Mouse (Mus musculus) left cerebral cortex, postnatal 4 days (tissue): ENCODE data around the gene Fgfbp3. TPM values are rescaled to one million over a fixed set of nuclear protein-coding genes. Genes with fewer than 3 reads are reported as not detected.

Experiments
- total RNA-seq, 2 experiments: library from RNA; stranded (reverse); gene quantifications; 2 replicates each; pipeline ENCODE4 v1.2.3; 2021

Fgfbp3 gene
- total RNA-seq, 2 experiments from 2014 or later: 24.5 to 25.3 TPM

Other genes with a start within 250 kb of the Fgfbp3 start
- gene Ppp1r3c, start 183.0 kb downstream of the Fgfbp3 start, total RNA-seq: 10 to 100 TPM; 17.4 to 19.9 TPM
- 100 to 1,000 TPM; 146 to 148 TPM for gene Tnks2, start 85.4 kb downstream of the Fgfbp3 start, total RNA-seq
- gene Btaf1, start 6.5 kb upstream of the Fgfbp3 start, total RNA-seq: 10 to 100 TPM; 24.1 to 29.2 TPM